Mouse (Mus musculus): Measurements from ENCODE around the gene Jph2.

The Jph2 gene

DNA sequence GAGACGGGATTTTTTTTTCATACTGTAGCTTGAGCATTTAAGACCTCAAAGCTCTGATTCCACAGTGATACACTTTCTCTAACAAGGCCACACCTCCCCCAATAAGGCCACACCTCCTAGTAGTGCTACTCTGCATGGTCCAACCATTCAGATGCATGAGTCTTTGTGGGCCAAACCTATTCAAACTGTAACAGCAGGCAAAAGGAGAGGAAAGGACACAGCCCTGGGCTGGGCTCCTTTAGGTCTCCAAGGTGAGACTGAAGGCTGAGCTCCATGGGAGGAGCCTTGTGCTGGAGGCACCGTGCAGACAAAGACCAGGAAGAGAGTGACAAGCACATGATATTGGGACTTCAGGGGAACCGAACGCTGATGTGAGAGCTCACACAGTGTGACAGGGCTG lies 80.5 kb downstream of the Jph2 start:
- in situ Hi-C loops (cut with MboI), result no loop called here

DNA sequence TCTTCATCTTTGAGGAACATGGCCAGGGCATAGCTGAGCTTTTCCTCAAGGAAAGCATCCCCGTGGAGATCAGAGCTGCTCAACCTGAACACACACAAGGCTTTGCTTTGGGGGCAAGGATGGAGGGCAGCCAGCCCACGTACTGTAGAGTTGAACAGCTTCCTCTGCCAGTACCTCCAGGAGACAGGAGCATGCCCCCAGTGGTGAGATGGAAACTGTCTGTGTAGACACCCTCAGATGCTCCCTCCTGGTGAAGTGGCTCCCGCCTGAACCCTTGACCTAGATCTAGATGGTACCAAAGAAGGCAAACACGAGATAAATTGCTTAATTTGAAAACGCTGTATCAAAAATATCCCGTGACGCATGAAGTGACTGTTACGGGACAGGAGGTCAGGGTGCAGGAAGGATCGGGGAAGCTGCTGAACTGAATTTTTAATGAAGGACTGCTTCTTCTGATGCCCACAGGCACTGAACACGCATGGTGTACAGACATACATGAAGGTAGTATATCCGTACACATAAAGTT lies 87.6 kb downstream of the Jph2 start:
- in situ Hi-C loops (cut with MboI), result no loop called here

- in situ Hi-C loops (cut with MboI), result no loop called here
These were observed 88.4 kb downstream of the Jph2 start for GRCm38 (mm10) chr2:163309376-163309775.

- in situ Hi-C loops (cut with MboI), result no loop called here
These were observed 94.8 kb downstream of the Jph2 start for GRCm38 (mm10) chr2:163303037-163303436.

GRCm38 (mm10) chr2:163301641-163302040 lies 96.2 kb downstream of the Jph2 start:
- in situ Hi-C loops (cut with MboI), result no loop called here

- in situ Hi-C loops (cut with MboI), result no loop called here
These were observed 97.4 kb downstream of the Jph2 start for GRCm38 (mm10) chr2:163300069-163301060.

DNA sequence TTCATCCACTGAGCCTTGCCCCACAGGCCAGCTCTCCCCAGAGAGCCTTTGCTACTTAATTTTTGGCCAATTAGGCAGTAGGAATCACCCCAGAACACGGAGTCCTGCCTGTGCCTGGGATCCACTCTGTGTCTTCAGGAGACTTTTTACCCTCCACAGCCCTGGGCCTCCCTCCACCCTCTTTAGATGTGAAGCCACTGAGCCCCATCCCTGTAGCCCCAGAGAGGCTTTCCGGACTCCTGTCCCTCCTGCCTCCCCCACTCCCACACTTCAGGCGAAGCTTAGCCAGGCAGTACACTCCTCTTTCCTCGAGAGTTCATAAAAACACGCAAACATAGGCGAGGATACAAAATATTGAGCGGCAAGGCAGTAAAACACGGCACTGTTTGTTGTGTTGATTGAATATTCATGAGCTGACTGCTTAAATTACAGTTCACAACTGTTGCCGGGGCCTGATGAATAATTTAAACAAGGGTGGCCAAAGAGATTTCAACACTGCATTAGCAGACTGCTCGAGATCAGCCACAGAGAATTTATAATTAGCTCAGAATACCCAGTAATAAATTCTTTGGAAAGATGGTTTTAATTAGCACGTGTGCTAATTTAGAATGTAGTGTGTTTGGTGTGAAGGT lies 100.7 kb downstream of the Jph2 start:
- in situ Hi-C loops (cut with MboI), result no loop called here

DNA sequence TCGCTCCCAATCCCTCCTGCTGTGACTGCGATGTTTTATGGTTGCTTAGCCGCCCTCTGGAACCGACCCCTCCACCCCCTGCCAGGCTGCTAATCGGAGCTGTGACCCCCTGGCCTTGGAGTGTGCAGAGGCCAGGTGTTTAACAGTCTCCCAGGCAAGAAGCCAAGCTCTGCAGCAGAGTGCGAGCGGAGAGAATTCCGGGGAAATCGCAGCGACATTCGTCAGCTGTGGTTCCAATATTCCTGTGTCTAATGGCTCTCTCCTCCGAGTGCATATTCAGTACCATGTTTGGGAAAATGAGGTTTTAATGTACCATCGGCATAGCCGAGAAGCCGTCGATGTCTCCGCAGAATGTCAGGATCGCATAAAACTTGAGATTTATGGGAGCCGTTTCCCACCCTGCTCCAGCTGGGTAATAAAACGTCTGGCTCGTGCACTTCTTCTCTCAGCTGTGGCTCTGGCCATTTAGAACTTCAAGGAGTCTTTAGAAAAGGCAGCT lies 108.9 kb downstream of the Jph2 start:
- in situ Hi-C loops (cut with MboI), result no loop called here

All from mature B cell (primary cell).